ENCODE assay signal across 12 mouse cellular contexts in genomic region chr14:45153258-45153657, GRCm38 (mm10).
DNase-seq lines count a peak whose midpoint lies in the region; ATAC-seq and TF ChIP-seq lines count a peak whose summit lies in the region.
"Had no signal": no experiment of that assay in that cellular context is flagged by ENCODE, and none has a peak within 500 bp of the region (broad histone marks: within the 10 kb centered on the region; RNA-seq: fewer than 3 reads in every experiment).

No protein-coding gene starts in this region.

- no peaks in the 10 kb centered on the region for H3K27me3 ChIP-seq in hindbrain, postnatal 0 days (ENCODE audit: insufficient read depth, low read length)
- H3K27me3 ChIP-seq in hindbrain, embryonic 16.5 days (replicated peaks; ENCODE audit: control insufficient read depth, insufficient read depth, low read length): no peaks in the 10 kb centered on the region
- H3K27me3 ChIP-seq in E14TG2a.4 (ENCODE audit: insufficient read depth, low read length): no peaks in the 10 kb centered on the region
- H3K27me3 ChIP-seq: lung, embryonic 15.5 days had no signal

- WGBS in hindbrain, postnatal 0 days: 84% methylated on average over 2 of the region's 2 CpGs
- WGBS in hindbrain, embryonic 16.5 days: 83% methylated on average over 2 of the region's 2 CpGs

- peak; percentile 28 for TF ChIP-seq CTCF in hindbrain, postnatal 0 days (IDR thresholded peaks at IDR 0.05; ENCODE audit: low read depth)
- peak; percentile 16; the same call in 1 of the 2 replicates for TF ChIP-seq CTCF in E14TG2a.4 (conservative IDR thresholded peaks at IDR 0.05; ENCODE audit: low read length)

- H3K9me3 ChIP-seq in hindbrain, postnatal 0 days (ENCODE audit: low read length): no peaks in the 10 kb centered on the region
- no peaks in the 10 kb centered on the region for H3K9me3 ChIP-seq in hindbrain, embryonic 16.5 days (ENCODE audit: control insufficient read depth, low read length)
- no peaks in the 10 kb centered on the region for H3K9me3 ChIP-seq in E14TG2a.4 (ENCODE audit: low read length)
- H3K9me3 ChIP-seq: lung, embryonic 15.5 days had no signal

- no peak overlapping the region for H3K4me2 ChIP-seq in hindbrain, postnatal 0 days (ENCODE audit: low read depth, low read length)
- H3K4me2 ChIP-seq in hindbrain, embryonic 16.5 days (ENCODE audit: low read length): no peak overlapping the region
- H3K4me2 ChIP-seq: lung, embryonic 15.5 days had no signal

- ATAC-seq in hindbrain, postnatal 0 days: no peak
- ATAC-seq in hindbrain, embryonic 16.5 days: no peak
- no peak for ATAC-seq in cerebellum, adult (ENCODE audit: insufficient number of reproducible peaks, low FRiP score, low TSS enrichment)

- no peak overlapping the region for H3K27ac ChIP-seq in hindbrain, postnatal 0 days
- H3K27ac ChIP-seq in hindbrain, embryonic 16.5 days (ENCODE audit: low read depth, low read length): no peak overlapping the region
- H3K27ac ChIP-seq: lung, embryonic 15.5 days had no signal

- intact Hi-C loops in left cerebral cortex, postnatal 4 days (cut with DNase I): no loop called here

- H3K4me1 ChIP-seq in hindbrain, postnatal 0 days (ENCODE audit: insufficient read depth, low read length): no peaks in the 10 kb centered on the region
- H3K4me1 ChIP-seq in hindbrain, embryonic 16.5 days (ENCODE audit: control insufficient read depth, insufficient read depth, low read depth, low read length): no peaks in the 10 kb centered on the region
- no peaks in the 10 kb centered on the region for H3K4me1 ChIP-seq in E14TG2a.4 (replicated peaks; ENCODE audit: low read depth, low read length)
- H3K4me1 ChIP-seq: lung, embryonic 15.5 days had no signal

- H3K9ac ChIP-seq in hindbrain, postnatal 0 days (replicated peaks; ENCODE audit: low read length): no peak overlapping the region
- H3K9ac ChIP-seq in hindbrain, embryonic 16.5 days (ENCODE audit: low read depth, low read length): no peak overlapping the region
- H3K9ac ChIP-seq: lung, embryonic 15.5 days had no signal

- DNase-seq in hindbrain, postnatal 0 days (ENCODE audit: low spot score): peak; percentile 74
- DNase-seq in 3T3-L1 (ENCODE audit: low read depth, low spot score): peak; percentile 56
- peak; percentile 60 for DNase-seq in embryo, embryonic 11 days
- no peak for DNase-seq in frontal cortex, postnatal 36 days (ENCODE audit: low spot score in 2 of 2)
- no peak for DNase-seq in left cerebral cortex, postnatal 4 days
- DNase-seq: heart, adult 11 months; right cerebral cortex, postnatal 4 days had no signal

- no peak overlapping the region for H3K4me3 ChIP-seq in hindbrain, postnatal 0 days (ENCODE audit: low read length)
- H3K4me3 ChIP-seq in hindbrain, embryonic 16.5 days (ENCODE audit: low read length): no peak overlapping the region
- no peak overlapping the region for H3K4me3 ChIP-seq in E14TG2a.4 (replicated peaks; ENCODE audit: low read length)
- H3K4me3 ChIP-seq: erythroblast, embryonic 14.5 days; lung, embryonic 15.5 days had no signal

- no peaks in the 10 kb centered on the region for H3K36me3 ChIP-seq in hindbrain, postnatal 0 days (ENCODE audit: insufficient read depth, low read length)
- H3K36me3 ChIP-seq in hindbrain, embryonic 16.5 days (ENCODE audit: control insufficient read depth, insufficient read depth, low read length): 0 out of 2 replicates have a peak, but pooled peaks cover 5% of the 10 kb centered on the region
- no peaks in the 10 kb centered on the region for H3K36me3 ChIP-seq in E14TG2a.4 (ENCODE audit: insufficient read depth, low read length)
- H3K36me3 ChIP-seq: lung, embryonic 15.5 days had no signal

Comparison
In these comparisons a context has a peak if more than half of its experiments do, and no peak if none do; other contexts are left out.
1. DNase-seq: peak in hindbrain, postnatal 0 days (single experiment), 3T3-L1 (single experiment) and embryo, embryonic 11 days (single experiment); none in frontal cortex, postnatal 36 days (0 of 2) and left cerebral cortex, postnatal 4 days (single experiment).